Mouse (Mus musculus): ENCODE data around the gene Psg16.

The Psg16 gene

GRCm38 (mm10) chr7:17073904-17074615 is at the start of gene Psg16:
Gene Psg16, plus strand, starts transcription at chr7:17074040.
- peak; percentile 75 for DNase-seq (ENCODE audit: low read depth)

- DNase-seq (ENCODE audit: low read depth), result peak; percentile 33
Measured at GRCm38 (mm10) chr7:17024141-17024540, 49.7 kb upstream of the Psg16 start.

- peak; percentile 51 for DNase-seq (ENCODE audit: low read depth)
Measured at GRCm38 (mm10) chr7:17024814-17025504, 48.9 kb upstream of the Psg16 start.

GRCm38 (mm10) chr7:17025505-17025894 is 48.3 kb upstream of the Psg16 start:
- DNase-seq (ENCODE audit: low read depth), result no peak

GRCm38 (mm10) chr7:17025896-17026622 is 47.8 kb upstream of the Psg16 start:
- DNase-seq (ENCODE audit: low read depth), result peak; percentile 17

- peak; percentile 76 for DNase-seq (ENCODE audit: low read depth)
Measured at GRCm38 (mm10) chr7:17026710-17027587, 46.9 kb upstream of the Psg16 start.

GRCm38 (mm10) chr7:17027588-17028343 is 46.1 kb upstream of the Psg16 start, which contains the start of gene Ppp5c:
Gene Ppp5c, minus strand, starts transcription at chr7:17027924.
- DNase-seq (ENCODE audit: low read depth), result peak; percentile 74

- DNase-seq (ENCODE audit: low read depth), result no peak
Measured at GRCm38 (mm10) chr7:17028923-17029322, 44.9 kb upstream of the Psg16 start.

GRCm38 (mm10) chr7:17030239-17030638 is 43.6 kb upstream of the Psg16 start:
- peak; percentile 60 for DNase-seq (ENCODE audit: low read depth)

- no peak for DNase-seq (ENCODE audit: low read depth)
Measured at GRCm38 (mm10) chr7:17038018-17038695, 35.7 kb upstream of the Psg16 start.

GRCm38 (mm10) chr7:17039373-17039772 is 34.5 kb upstream of the Psg16 start:
- DNase-seq (ENCODE audit: low read depth), result no peak

- no peak for DNase-seq (ENCODE audit: low read depth)
Measured at GRCm38 (mm10) chr7:17045743-17046142, 28.1 kb upstream of the Psg16 start.

- DNase-seq (ENCODE audit: low read depth), result no peak
Measured at GRCm38 (mm10) chr7:17047041-17047682, 26.7 kb upstream of the Psg16 start.

GRCm38 (mm10) chr7:17048431-17049190 is 25.2 kb upstream of the Psg16 start:
- no peak for DNase-seq (ENCODE audit: low read depth)

GRCm38 (mm10) chr7:17050491-17050890 is 23.3 kb upstream of the Psg16 start:
- DNase-seq (ENCODE audit: low read depth), result no peak

- DNase-seq (ENCODE audit: low read depth), result peak; percentile 77
Measured at GRCm38 (mm10) chr7:17050933-17051594, 22.8 kb upstream of the Psg16 start.

GRCm38 (mm10) chr7:17054325-17054989 is 19.4 kb upstream of the Psg16 start:
- no peak for DNase-seq (ENCODE audit: low read depth)

All from naive thymus-derived CD4-positive, alpha-beta T cell, adult 2 months (primary cell).